Mouse (Mus musculus) CD4-positive naive resting alpha-beta T cell, adult 76 days (primary cell): Measurements from ENCODE around the gene Slc6a2. TPM values are rescaled to one million over a fixed set of nuclear protein-coding genes. Genes with fewer than 3 reads are reported as not detected.

Experiments
- total RNA-seq: library from RNA; stranded (reverse); gene quantifications from one replicate; pipeline ENCODE4 v1.2.4, GENCODE M21; 2023

The Slc6a2 gene
- total RNA-seq, result not detected

DNA sequence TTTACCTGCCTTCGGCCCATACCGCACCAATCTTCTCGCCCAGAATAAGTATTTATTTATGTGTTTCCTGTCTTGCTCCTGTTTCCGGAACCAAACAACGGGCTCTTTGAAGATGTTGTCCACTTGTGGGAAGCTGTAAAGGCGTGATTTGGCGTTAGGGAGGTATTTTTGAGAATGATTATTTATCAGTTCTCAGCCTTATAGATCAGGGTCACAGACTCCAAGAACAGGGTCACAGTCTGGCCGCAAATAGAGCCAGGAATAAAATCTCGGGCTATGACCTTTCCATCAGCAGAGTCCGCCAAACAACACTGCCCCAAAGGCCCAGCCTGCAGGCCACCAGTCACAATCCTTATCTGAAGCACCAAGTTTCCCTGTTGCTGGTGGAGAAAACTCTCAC is at the start of gene Slc6a2:
TSS of gene Slc6a2 (plus strand) at position 301 of the 400 bp plus-strand sequence.

GRCm38 (mm10) chr8:93048092-93048491 is 88.2 kb downstream of the Slc6a2 start, which contains the start of gene Ces1a:
Gene Ces1a, minus strand, starts transcription at chr8:93048192.

Other genes starting within 250 kb of the Slc6a2 start
- not detected for gene Mmp2, start 132.8 kb upstream of the Slc6a2 start, total RNA-seq
- gene Lpcat2, start 104.7 kb upstream of the Slc6a2 start, total RNA-seq, result 3.2 TPM
- gene Capns2, start 58.7 kb upstream of the Slc6a2 start, total RNA-seq, result not detected
- not detected for gene Ces1a, start 88.1 kb downstream of the Slc6a2 start, total RNA-seq
- not detected for gene Ces1b, start 119.9 kb downstream of the Slc6a2 start, total RNA-seq
- gene Ces1c, start 171.2 kb downstream of the Slc6a2 start, total RNA-seq, result not detected
- not detected for gene Ces1d, start 237.8 kb downstream of the Slc6a2 start, total RNA-seq